Mouse (Mus musculus): ENCODE data around the gene Ptprg.
"Not testable (repeated sequence)": the region's sequence is repeated elsewhere in the genome, so short reads cannot be mapped to it uniquely, and the experiment has no call there.

Ptprg gene

DNA sequence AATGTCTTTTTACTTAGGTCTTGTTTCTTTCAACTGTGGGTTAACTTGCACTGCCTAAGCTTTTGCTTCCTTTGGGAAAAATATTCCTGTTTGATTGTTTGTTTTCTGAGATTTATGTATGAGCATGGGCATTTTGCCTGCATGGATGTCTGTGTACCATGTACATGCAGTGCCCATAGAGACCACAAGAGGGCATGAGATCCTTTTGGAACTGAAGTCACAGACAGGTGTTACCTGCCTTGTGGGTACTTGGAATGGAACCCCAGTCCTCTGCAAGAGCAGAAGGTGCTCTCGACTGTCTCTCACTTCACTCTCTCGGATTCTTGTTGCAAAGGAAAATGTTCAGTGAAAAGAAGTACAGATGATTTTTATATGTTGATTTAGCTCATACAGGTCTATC lies 655.2 kb downstream of the Ptprg start:
- no peak for DNase-seq (ENCODE audit: low spot score)

DNA sequence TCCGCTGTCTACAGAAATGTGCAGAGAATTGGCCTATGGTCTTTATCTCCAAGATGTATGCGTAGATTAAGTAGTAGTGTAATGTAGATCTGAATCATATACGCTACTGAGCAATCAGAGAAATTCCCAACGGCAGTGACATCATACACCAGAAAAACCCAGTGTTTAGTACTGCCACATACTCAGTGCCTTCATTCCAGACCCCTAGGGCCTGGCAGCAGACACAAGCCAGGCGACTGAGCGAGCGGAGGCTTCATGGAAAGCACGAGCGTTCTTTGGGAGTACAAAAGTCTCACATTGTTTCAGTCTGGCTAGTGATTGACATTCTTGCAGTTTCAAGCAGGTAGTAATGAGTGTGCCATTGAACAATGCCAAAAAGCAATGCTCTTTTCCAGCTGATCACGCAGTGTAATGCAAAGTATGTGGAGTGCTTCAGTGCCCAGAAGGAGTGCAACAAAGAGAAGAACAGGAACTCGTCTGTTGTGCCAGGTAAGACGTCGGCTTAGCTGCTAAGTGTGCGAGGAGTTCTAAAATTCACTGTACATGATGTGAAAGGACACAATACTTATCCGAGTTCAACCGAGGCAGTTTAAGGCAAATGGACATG lies 665.3 kb downstream of the Ptprg start:
- DNase-seq (ENCODE audit: low spot score): no peak

DNA sequence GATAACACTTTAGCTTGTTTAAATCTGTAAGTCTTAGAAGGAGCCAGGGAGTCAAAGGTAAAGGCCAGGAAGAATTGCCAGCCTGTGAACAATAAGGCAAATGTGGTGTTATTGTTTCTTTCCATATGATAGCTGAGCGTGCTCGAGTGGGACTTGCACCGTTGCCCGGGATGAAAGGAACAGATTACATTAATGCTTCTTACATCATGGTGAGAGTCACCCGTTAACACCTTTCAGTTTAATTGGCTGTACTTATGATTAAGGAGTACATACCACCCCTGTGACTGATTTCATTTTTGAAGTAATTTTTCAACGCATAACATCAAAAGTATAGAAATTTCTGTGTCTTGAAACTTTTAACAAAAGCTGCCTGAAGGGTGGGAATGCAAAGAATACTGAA lies 666.5 kb downstream of the Ptprg start:
- DNase-seq (ENCODE audit: low spot score): no peak

DNA sequence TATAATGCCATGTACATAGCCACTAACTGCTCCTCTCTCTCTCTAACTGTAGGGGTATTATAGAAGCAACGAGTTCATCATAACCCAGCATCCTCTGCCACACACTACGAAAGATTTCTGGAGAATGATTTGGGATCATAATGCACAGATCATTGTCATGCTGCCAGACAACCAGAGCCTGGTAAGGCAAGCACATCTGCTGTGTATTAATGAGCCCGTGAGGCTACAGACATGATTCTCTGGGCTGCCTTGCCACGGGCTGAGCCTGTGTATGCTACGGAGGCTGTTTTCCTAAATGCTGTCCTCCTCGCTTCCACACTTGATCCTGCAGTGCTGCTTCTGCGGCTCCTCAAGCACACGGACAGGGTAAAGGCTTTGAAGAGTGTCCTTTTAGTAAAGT lies 667.2 kb downstream of the Ptprg start:
- no peak for DNase-seq (ENCODE audit: low spot score)

DNA sequence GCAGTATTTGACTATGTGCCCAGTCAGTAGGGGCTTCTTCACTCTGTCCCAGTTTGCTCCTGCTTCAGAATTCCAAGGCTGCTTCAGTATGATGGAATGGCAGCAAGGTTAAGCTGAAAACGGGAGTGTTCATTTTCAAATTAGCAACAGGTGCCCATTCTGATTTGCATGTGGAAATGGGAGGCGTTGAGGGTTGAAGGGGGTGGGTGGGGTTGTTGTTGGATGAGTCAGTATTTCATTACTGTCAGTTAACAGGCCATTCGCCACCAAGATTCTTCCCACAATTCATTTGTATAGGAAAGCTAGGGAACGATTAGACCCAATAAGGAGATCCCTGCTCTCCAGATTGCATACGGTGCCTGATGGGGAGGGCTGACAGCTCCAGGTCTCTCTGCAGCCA lies 668.2 kb downstream of the Ptprg start:
- DNase-seq (ENCODE audit: low spot score): no peak

DNA sequence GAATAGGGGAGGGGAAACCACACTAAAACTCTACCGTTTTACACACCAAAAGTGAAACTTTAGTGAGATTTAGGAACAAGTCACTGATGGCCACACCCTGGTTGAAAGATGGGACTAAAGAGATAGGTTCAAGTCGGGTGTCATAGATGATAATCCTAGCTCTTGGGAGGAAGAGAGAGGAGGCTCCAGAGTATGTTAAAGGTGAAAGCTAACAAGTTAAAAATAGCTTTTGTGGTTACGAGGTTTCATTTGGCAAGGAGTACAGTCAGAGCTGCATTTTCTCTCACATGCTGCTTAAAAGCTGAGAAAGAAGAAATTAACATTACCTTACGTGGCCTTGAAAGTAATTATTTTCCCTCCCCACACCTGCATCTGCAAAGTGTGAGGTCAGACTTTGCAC lies 690.4 kb downstream of the Ptprg start:
- DNase-seq (ENCODE audit: low spot score): no peak

DNA sequence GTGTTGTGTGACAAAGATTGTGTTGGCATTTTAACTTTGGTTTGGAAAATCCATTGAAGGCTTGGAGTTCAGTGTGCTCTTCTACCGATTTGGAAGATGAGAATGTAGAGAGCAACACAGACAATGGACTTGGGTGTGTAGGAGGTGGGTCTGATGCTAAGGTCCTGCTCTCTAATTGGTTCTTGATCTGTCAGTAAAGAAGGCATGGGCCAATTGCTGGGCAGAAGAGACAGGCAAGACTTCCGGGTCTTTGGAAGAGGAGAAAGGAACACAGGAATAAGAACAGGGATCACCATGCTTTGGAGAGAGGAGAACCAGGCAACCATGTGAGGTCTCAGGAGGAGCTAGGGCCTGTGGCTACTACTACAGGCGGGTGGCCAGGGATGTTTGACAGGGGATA lies 722.7 kb downstream of the Ptprg start:
- DNase-seq (ENCODE audit: low spot score): no peak

DNA sequence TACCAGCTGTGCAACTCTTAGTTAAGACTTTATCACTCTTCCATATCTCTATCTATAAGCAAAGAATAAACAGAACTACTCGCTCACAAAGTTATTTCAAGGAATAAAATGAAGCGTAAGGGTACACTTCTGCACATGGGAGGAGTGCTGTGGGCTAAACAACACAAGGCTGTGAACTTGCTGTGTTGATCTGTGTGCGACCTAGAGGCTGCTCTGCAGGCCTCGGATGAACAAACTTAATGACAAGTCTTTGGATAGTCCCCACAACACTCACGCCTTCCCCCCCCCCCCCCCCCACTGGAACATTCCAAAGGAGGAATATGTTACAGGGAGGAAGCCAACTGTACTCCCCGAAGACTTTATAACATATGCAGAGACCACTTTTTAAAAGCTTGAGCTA lies 730.3 kb downstream of the Ptprg start, which contains the start of gene Gm49355:
Gene Gm49355 (plus strand): TSS at position 336 of the 400 bp plus-strand sequence.
- no peak for DNase-seq (ENCODE audit: low spot score)

DNA sequence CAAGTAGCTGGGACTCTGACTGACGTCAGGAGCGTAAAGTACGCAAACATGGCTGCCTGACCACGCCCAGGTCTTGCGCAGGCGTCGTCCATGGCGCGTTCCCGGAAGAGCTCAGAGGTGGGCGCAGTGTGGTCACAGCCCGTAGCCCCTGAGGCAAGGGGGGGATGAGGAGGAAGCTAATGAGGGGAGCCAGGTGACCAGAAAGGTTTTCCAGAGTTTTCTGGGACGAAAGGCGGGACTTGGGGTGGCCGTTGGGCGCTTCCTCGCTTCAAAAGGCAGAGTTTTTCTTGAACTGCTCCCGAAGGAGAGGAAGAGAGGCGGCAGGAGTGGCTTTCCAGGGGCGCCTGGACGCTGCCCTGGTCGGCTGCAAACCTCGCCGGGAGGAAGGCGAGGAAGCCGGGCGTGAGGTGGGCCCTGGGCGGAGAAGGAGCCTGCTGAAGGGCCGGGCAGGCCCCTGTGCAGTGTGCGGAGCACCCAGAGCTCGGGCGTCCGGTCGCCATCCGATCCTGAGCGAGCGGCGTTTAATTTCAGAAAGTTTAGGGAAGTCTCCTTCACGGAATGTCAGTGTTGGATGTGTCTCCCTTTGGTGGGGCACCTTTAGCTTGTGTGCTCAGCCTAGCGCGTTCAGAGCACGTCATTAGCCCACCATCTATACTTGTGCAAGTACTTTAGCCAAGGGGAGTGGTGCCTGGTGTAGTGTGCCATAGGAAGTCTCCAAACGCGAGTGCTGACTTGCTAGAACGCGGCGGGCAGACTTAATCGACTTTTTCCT lies 731.0 kb downstream of the Ptprg start, which contains the start of gene 3830406C13Rik:
Gene 3830406C13Rik (plus strand): TSS at position 33 of the 772 bp plus-strand sequence.
- peak; percentile 45 for DNase-seq (ENCODE audit: low spot score)

DNA sequence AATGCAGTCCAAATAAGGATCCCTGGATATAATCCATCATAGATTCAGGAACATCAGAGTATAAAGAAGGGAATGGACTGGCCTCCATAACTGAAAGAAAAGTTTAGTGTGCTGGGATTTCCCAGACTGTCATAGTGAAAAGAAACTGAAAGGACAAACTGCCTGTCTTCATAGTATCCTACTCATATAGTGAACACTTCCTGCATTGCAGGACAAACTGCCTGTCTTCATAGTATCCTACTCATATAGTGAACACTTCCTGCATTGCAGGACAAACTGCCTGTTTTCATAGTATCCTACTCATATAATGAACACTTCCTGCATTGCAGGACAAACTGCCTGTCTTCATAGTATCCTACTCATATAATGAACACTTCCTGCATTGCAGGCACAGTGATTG lies 736.4 kb downstream of the Ptprg start:
- DNase-seq (ENCODE audit: low spot score): not testable (repeated sequence)

All from urinary bladder, postnatal 10 days (tissue).